Mouse (Mus musculus): ENCODE data around the gene Skiv2l. TPM values are rescaled to one million over a fixed set of nuclear protein-coding genes. Genes with fewer than 3 reads are reported as not detected.
A peak's percentile ranks its signal among the peaks of the same experiment; 100 is the strongest.

The Skiv2l gene
- polyA plus RNA-seq, 1 experiment from 2014 or later: 43.7 TPM

- H3K4me2 ChIP-seq: peak overlapping the region; percentile 97
- peaks cover 4% of the 10 kb centered on the region; the same call in 1 of the 2 replicates for H3K9me3 ChIP-seq (ENCODE audit: control insufficient read depth, low read length)
- H3K27me3 ChIP-seq (replicated peaks; ENCODE audit: control insufficient read depth, insufficient read depth, low read length): no peaks in the 10 kb centered on the region
- peak overlapping the region; percentile 93 for H3K9ac ChIP-seq (ENCODE audit: low read depth, low read length)
- peaks cover 6% of the 10 kb centered on the region for H3K36me3 ChIP-seq (ENCODE audit: control insufficient read depth, insufficient read depth, low read length)
- DNase-seq (ENCODE audit: low spot score) (peak; percentile 67), ATAC-seq (replicated peaks; ENCODE audit: low FRiP score) (no peak)
- 14% methylated on average over 49 of the region's 51 CpGs for WGBS
- peak overlapping the region; percentile 91 for H3K4me3 ChIP-seq (ENCODE audit: low read depth, low read length)
- H3K27ac ChIP-seq (ENCODE audit: low read depth, low read length): peak overlapping the region; percentile 96
- peaks cover 33% of the 10 kb centered on the region for H3K4me1 ChIP-seq (replicated peaks; ENCODE audit: control insufficient read depth, insufficient read depth, low read length)
These were observed 45.0 kb upstream of the Skiv2l start for GRCm38 (mm10) chr17:34894801-34895530.

- Histone ChIP-seq H3K27me3 (replicated peaks; ENCODE audit: control insufficient read depth, insufficient read depth, low read length) (no peaks in the 10 kb centered on the region), H3K4me2 (peak overlapping the region; percentile 97), H3K4me3 (ENCODE audit: low read depth, low read length) (peak overlapping the region; percentile 91), H3K9me3 (ENCODE audit: control insufficient read depth, low read length) (peaks cover 4% of the 10 kb centered on the region; the same call in 1 of the 2 replicates), H3K9ac (ENCODE audit: low read depth, low read length) (peak overlapping the region; percentile 93), H3K4me1 (replicated peaks; ENCODE audit: control insufficient read depth, insufficient read depth, low read length) (peaks cover 33% of the 10 kb centered on the region), H3K27ac (ENCODE audit: low read depth, low read length) (peak overlapping the region; percentile 96), H3K36me3 (ENCODE audit: control insufficient read depth, insufficient read depth, low read length) (peaks cover 6% of the 10 kb centered on the region)
- peak; percentile 98 for DNase-seq (ENCODE audit: low spot score)
- ATAC-seq (replicated peaks; ENCODE audit: low FRiP score): peak; percentile 79
- 1% methylated on average over 40 of the region's 51 CpGs for WGBS
These were observed 44.1 kb upstream of the Skiv2l start for GRCm38 (mm10) chr17:34894074-34894597.

- H3K27me3 ChIP-seq (replicated peaks; ENCODE audit: control insufficient read depth, insufficient read depth, low read length): no peaks in the 10 kb centered on the region
- DNase-seq (ENCODE audit: low spot score) (no peak), ATAC-seq (replicated peaks; ENCODE audit: low FRiP score) (no peak)
- peak overlapping the region; percentile 82 for H3K27ac ChIP-seq (ENCODE audit: low read depth, low read length)
- peak overlapping the region; percentile 93 for H3K9ac ChIP-seq (ENCODE audit: low read depth, low read length)
- peaks cover 4% of the 10 kb centered on the region; the same call in 1 of the 2 replicates for H3K9me3 ChIP-seq (ENCODE audit: control insufficient read depth, low read length)
- H3K4me1 ChIP-seq (replicated peaks; ENCODE audit: control insufficient read depth, insufficient read depth, low read length): peaks cover 33% of the 10 kb centered on the region
- WGBS: 76% methylated on average over 12 of the region's 12 CpGs
- peak overlapping the region; percentile 91; the same call in 1 of the 2 replicates for H3K4me3 ChIP-seq (ENCODE audit: low read depth, low read length)
- peak overlapping the region; percentile 97 for H3K4me2 ChIP-seq
- peaks cover 6% of the 10 kb centered on the region for H3K36me3 ChIP-seq (ENCODE audit: control insufficient read depth, insufficient read depth, low read length)
These were observed 43.2 kb upstream of the Skiv2l start for GRCm38 (mm10) chr17:34893072-34893824.

- no peak overlapping the region for H3K27ac ChIP-seq (ENCODE audit: low read depth, low read length)
- no peak for ATAC-seq (replicated peaks; ENCODE audit: low FRiP score)
- peaks cover 3% of the 10 kb centered on the region; the same call in 1 of the 2 replicates for H3K9me3 ChIP-seq (ENCODE audit: control insufficient read depth, low read length)
- peaks cover 4% of the 10 kb centered on the region for H3K36me3 ChIP-seq (ENCODE audit: control insufficient read depth, insufficient read depth, low read length)
- 92% methylated on average over 2 of the region's 2 CpGs for WGBS
- DNase-seq (ENCODE audit: low spot score): no peak
- H3K4me3 ChIP-seq (ENCODE audit: low read depth, low read length): no peak overlapping the region
- H3K4me2 ChIP-seq: no peak overlapping the region
- H3K4me1 ChIP-seq (replicated peaks; ENCODE audit: control insufficient read depth, insufficient read depth, low read length): peaks cover 21% of the 10 kb centered on the region
- H3K27me3 ChIP-seq (replicated peaks; ENCODE audit: control insufficient read depth, insufficient read depth, low read length): no peaks in the 10 kb centered on the region
- H3K9ac ChIP-seq (ENCODE audit: low read depth, low read length): no peak overlapping the region
These were observed 41.4 kb upstream of the Skiv2l start for GRCm38 (mm10) chr17:34891377-34891776.

GRCm38 (mm10) chr17:34890074-34890743, 40.2 kb upstream of the Skiv2l start:
- DNase-seq (ENCODE audit: low spot score): no peak
- H3K27ac ChIP-seq (ENCODE audit: low read depth, low read length): no peak overlapping the region

GRCm38 (mm10) chr17:34887942-34888341, 37.9 kb upstream of the Skiv2l start:
- no peak overlapping the region for H3K4me2 ChIP-seq
- H3K27me3 ChIP-seq (replicated peaks; ENCODE audit: control insufficient read depth, insufficient read depth, low read length): no peaks in the 10 kb centered on the region
- H3K4me1 ChIP-seq (replicated peaks; ENCODE audit: control insufficient read depth, insufficient read depth, low read length): peaks cover 7% of the 10 kb centered on the region; the same call in 1 of the 2 replicates
- DNase-seq (ENCODE audit: low spot score) (no peak), ATAC-seq (replicated peaks; ENCODE audit: low FRiP score) (no peak)
- no peak overlapping the region for H3K4me3 ChIP-seq (ENCODE audit: low read depth, low read length)
- H3K27ac ChIP-seq (ENCODE audit: low read depth, low read length): no peak overlapping the region
- 78% methylated on average over 5 of the region's 5 CpGs for WGBS
- H3K9me3 ChIP-seq (ENCODE audit: control insufficient read depth, low read length): no peaks in the 10 kb centered on the region
- H3K36me3 ChIP-seq (ENCODE audit: control insufficient read depth, insufficient read depth, low read length): no peaks in the 10 kb centered on the region
- no peak overlapping the region for H3K9ac ChIP-seq (ENCODE audit: low read depth, low read length)

More at GRCm38 (mm10) chr17:34890074-34890743, 40.2 kb upstream of the Skiv2l start:
- Histone ChIP-seq H3K9me3 (ENCODE audit: control insufficient read depth, low read length) (no peaks in the 10 kb centered on the region), H3K4me2 (no peak overlapping the region), H3K9ac (ENCODE audit: low read depth, low read length) (no peak overlapping the region), H3K4me1 (replicated peaks; ENCODE audit: control insufficient read depth, insufficient read depth, low read length) (peaks cover 13% of the 10 kb centered on the region), H3K4me3 (ENCODE audit: low read depth, low read length) (no peak overlapping the region), H3K27me3 (replicated peaks; ENCODE audit: control insufficient read depth, insufficient read depth, low read length) (no peaks in the 10 kb centered on the region), H3K36me3 (ENCODE audit: control insufficient read depth, insufficient read depth, low read length) (no peaks in the 10 kb centered on the region)
- 85% methylated on average over 12 of the region's 12 CpGs for WGBS
- no peak for ATAC-seq (replicated peaks; ENCODE audit: low FRiP score)

GRCm38 (mm10) chr17:34885615-34886014, 35.6 kb upstream of the Skiv2l start:
- Histone ChIP-seq H3K9ac (ENCODE audit: low read depth, low read length) (no peak overlapping the region), H3K9me3 (ENCODE audit: control insufficient read depth, low read length) (no peaks in the 10 kb centered on the region), H3K4me2 (no peak overlapping the region), H3K36me3 (ENCODE audit: control insufficient read depth, insufficient read depth, low read length) (no peaks in the 10 kb centered on the region), H3K27me3 (replicated peaks; ENCODE audit: control insufficient read depth, insufficient read depth, low read length) (no peaks in the 10 kb centered on the region), H3K27ac (ENCODE audit: low read depth, low read length) (no peak overlapping the region), H3K4me1 (replicated peaks; ENCODE audit: control insufficient read depth, insufficient read depth, low read length) (peaks cover 9% of the 10 kb centered on the region; the same call in 1 of the 2 replicates), H3K4me3 (ENCODE audit: low read depth, low read length) (no peak overlapping the region)
- DNase-seq (ENCODE audit: low spot score): no peak
- ATAC-seq (replicated peaks; ENCODE audit: low FRiP score): no peak
- 79% methylated on average over 3 of the region's 3 CpGs for WGBS

GRCm38 (mm10) chr17:34884704-34885103, 34.7 kb upstream of the Skiv2l start:
- no peak for DNase-seq (ENCODE audit: low spot score)
- Histone ChIP-seq H3K36me3 (ENCODE audit: control insufficient read depth, insufficient read depth, low read length) (no peaks in the 10 kb centered on the region), H3K4me1 (replicated peaks; ENCODE audit: control insufficient read depth, insufficient read depth, low read length) (peaks cover 9% of the 10 kb centered on the region; the same call in 1 of the 2 replicates), H3K4me3 (ENCODE audit: low read depth, low read length) (no peak overlapping the region), H3K27me3 (replicated peaks; ENCODE audit: control insufficient read depth, insufficient read depth, low read length) (no peaks in the 10 kb centered on the region), H3K9ac (ENCODE audit: low read depth, low read length) (no peak overlapping the region), H3K4me2 (0 out of 2 replicates have a peak overlapping the region, but pooled peaks have one; percentile 20), H3K9me3 (ENCODE audit: control insufficient read depth, low read length) (no peaks in the 10 kb centered on the region), H3K27ac (ENCODE audit: low read depth, low read length) (no peak overlapping the region)
- WGBS: 62% methylated on average over 6 of the region's 6 CpGs
- ATAC-seq (replicated peaks; ENCODE audit: low FRiP score): no peak

Measured in liver, embryonic 11.5 days (tissue).